Mouse (Mus musculus) thymus, postnatal 0 days (tissue): ENCODE measurements around the gene Ndufb2. TPM values are rescaled to one million over a fixed set of nuclear protein-coding genes. Genes with fewer than 3 reads are reported as not detected.

Source experiments
- DNase-seq: peaks from one replicate; pipeline ENCODE4 v3.0.0-alpha.2; 2015; ENCODE audit warnings: low spot score
- polyA plus RNA-seq: library from polyadenylated mRNA; unstranded; fragments of >200 nt; fragmentation: Nextera tagmentation; extraction: Ambion mirVana; gene quantifications from 2 replicates; pipeline ENCODE4 v1.2.1, GENCODE M21; 2015

Gene Ndufb2
- polyA plus RNA-seq, 1 experiment from 2014 or later, result 335 TPM

- no peak for DNase-seq
Measured at GRCm38 (mm10) chr6:39579552-39579951, 12.8 kb upstream of the Ndufb2 start.

DNA sequence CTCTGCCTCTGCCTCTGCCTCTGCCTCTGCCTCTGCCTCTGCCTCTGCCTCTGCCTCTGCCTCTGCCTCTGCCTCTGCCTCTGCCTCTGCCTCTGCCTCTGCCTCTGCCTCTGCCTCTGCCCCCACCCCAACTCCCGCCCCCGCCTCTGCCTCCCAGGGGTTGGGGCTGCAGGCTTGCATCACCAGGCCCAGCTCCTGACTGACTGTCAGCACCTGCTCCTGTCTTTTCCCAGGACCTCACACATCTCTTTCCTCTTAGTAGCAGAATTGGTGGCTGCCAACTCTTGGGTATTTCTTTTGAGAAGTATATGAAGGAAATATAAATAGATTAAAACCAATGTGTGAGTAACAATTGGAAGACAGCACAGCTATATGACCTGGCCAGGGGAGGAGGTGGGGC lies 11.8 kb upstream of the Ndufb2 start:
- no peak for DNase-seq

DNA sequence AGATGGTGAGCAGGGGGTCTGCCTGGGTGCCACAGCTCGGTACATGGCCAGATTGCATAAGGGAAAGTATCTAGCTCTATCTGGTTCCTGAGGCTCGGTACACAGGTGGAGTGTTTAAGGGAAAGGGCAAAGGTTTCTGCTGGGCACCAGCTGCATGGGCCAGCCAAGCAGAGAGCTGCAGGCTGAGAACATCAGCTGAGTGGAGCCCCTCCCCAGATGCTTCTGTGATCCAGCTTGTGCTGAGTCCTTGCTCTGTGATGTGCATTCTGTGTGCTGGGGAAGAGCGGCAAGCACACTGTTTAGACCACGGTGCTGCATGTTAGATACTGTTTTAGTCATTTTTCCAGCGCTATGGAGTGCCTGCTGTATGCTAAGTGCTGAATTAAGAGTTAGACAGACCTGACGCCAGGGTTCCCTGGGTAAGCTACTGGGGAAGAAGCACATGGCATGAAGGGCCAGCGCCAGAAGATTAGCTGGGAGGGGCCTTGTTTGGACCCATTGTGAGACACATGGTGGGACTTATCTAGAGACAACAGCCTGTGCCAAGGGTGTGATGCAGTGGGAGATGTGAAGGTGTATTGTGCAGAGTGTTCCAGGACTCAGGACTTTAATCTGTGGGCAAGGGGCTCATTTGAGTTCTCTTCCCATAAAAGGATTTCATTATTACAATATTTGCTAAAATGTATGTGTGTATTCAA lies 11.1 kb upstream of the Ndufb2 start:
- DNase-seq, result no peak

DNA sequence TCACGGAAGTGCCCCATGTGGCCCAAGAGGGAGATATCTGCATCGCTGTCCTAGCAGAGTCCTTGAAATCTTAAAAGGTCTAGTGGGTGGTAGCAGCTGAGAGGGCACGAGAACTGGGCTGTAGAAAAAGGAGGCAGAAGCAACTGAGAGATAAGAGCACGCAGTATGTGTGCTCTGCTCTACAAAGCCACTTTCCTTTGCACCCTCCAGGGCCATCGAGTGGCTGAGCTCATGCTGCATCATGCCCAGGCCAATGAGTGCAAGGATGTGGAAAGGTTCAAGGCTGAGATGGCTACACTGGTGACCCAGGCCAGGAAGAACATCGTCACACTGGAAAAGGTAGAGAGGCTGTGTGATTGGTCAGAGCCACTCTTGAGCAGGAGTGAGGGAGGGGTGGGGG lies 6.9 kb upstream of the Ndufb2 start, which contains the start of gene Gm42420:
Gene Gm42420, plus strand, starts transcription at position 237 of the 400 bp plus-strand sequence.
- no peak for DNase-seq

GRCm38 (mm10) chr6:39591481-39591880 lies 893 bp upstream of the Ndufb2 start:
- DNase-seq, result no peak

DNA sequence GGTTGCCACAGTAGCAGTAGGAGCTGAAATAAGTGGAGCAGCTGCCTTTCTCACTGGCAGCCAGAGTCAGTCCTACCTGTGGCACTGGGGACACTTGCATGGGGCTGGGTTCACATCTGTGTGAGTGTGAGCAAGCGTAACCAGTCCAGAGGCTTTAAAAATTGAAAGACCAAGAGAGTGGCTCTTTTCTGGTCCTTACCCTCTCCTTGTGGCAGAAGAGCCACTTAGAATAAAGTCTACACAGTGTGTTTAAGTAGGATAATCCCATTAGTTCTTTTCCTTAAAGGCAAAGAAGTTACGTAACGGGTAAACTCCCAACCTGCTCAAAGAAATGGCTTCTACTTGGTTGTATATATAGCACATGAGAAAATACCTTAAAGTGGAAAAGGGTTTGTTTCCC lies 8.5 kb downstream of the Ndufb2 start:
- DNase-seq, result no peak

DNA sequence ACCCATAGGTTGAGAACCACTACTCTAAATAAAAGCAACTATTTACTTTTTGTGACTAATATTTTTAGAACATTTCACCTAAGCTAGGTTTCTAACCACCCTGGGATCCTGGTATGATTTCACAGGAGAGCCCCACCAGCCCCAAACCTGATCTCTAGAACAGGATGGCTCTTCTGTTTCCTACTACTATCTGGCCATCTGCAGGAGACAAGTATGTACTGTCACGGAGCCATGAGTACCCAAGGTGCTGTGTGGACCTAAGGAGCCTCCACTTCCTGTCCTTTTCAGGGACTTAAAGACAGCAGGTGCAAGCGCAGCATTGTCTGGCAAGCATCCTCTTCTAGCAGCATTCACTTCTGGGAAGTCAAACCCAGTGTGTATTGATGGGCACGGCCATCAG lies 9.5 kb downstream of the Ndufb2 start:
- peak; percentile 10 for DNase-seq

GRCm38 (mm10) chr6:39604565-39604964 lies 12.2 kb downstream of the Ndufb2 start:
- no peak for DNase-seq

GRCm38 (mm10) chr6:39606056-39606455 lies 13.7 kb downstream of the Ndufb2 start:
- DNase-seq, result no peak

- peak; percentile 28 for DNase-seq
Measured at GRCm38 (mm10) chr6:39606862-39607261, 14.5 kb downstream of the Ndufb2 start.

- DNase-seq, result no peak
Measured at GRCm38 (mm10) chr6:39607365-39607764, 15.0 kb downstream of the Ndufb2 start.

GRCm38 (mm10) chr6:39610207-39610606 lies 17.8 kb downstream of the Ndufb2 start:
- no peak for DNase-seq

- no peak for DNase-seq
Measured at GRCm38 (mm10) chr6:39611296-39611695, 18.9 kb downstream of the Ndufb2 start.

Other genes starting within 250 kb of the Ndufb2 start
- gene Slc37a3, start 214.9 kb upstream of the Ndufb2 start, polyA plus RNA-seq, result 26.4 and 32.1 TPM in 2 replicates
- 22.3 and 24.9 TPM in 2 replicates for gene Rab19, start 211.4 kb upstream of the Ndufb2 start, polyA plus RNA-seq
- 80.3 and 91.5 TPM in 2 replicates for gene Mkrn1, start 172.1 kb upstream of the Ndufb2 start, polyA plus RNA-seq
- 2.1 and 2.6 TPM in 2 replicates for gene Dennd2a, start 34.7 kb upstream of the Ndufb2 start, polyA plus RNA-seq
- gene Adck2, start 18.7 kb upstream of the Ndufb2 start, polyA plus RNA-seq, result 27.9 and 29.0 TPM in 2 replicates
- gene Gm42420, start 6.8 kb upstream of the Ndufb2 start, polyA plus RNA-seq, result 2.3 and 2.7 TPM in 2 replicates
- 5.3 and 7.1 TPM in 2 replicates for gene Braf, start 132.9 kb downstream of the Ndufb2 start, polyA plus RNA-seq
- 263 and 278 TPM in 2 replicates for gene Mrps33, start 218.4 kb downstream of the Ndufb2 start, polyA plus RNA-seq